Mouse (Mus musculus) ES-E14 (cell line): ENCODE measurements at regions not wholly inside any gene's neighbourhood (a gene's known extent, or its start where the extent isn't known, plus 50 kb on each side); places are given as distances from the start of the nearest gene placed in this dataset.
A peak's percentile ranks its signal among the peaks of the same experiment; 100 is the strongest.

Experiments
- HCFC1 ChIP-seq: IDR thresholded peaks from 2 replicates; pipeline ENCODE4 v1.6.1; 2012; ENCODE audit warnings: low read length, inconsistent platforms, borderline replicate concordance; ENCODE audit not compliant: insufficient read depth
- MAFK ChIP-seq: IDR thresholded peaks from 2 replicates; pipeline ENCODE4 v1.6.1; 2014; ENCODE audit warnings: mild to moderate bottlenecking, low read depth, low read length, inconsistent platforms; ENCODE audit not compliant: insufficient read depth
- ZC3H11A ChIP-seq: IDR thresholded peaks from 2 replicates; pipeline ENCODE4 v1.6.1; 2012; ENCODE audit warnings: low read depth, mild to moderate bottlenecking, inconsistent platforms, low read length, borderline replicate concordance

- no peak for TF ChIP-seq HCFC1
- TF ChIP-seq MAFK = 0 out of 2 replicates have a peak, but pooled peaks have one; percentile 14
- no peak for TF ChIP-seq ZC3H11A
Measured at GRCm38 (mm10) chr2:8498466-8498865, 989.1 kb upstream of the Celf2 start.
